Mouse (Mus musculus) forebrain, embryonic 14.5 days (tissue): Measurements from ENCODE around the gene Cbln3. TPM values are rescaled to one million over a fixed set of nuclear protein-coding genes. Genes with fewer than 3 reads are reported as not detected.

Experiments used
- ATAC-seq: fragments of 200-750 bp; cut with Nextera tagmentation; 2 replicates; pipeline ENCODE4 v1.8.0; 2017; ENCODE audit warnings: mild to moderate bottlenecking, moderate library complexity
- DNase-seq: peaks from one replicate; pipeline ENCODE4 v3.0.0-alpha.2; 2015; ENCODE audit warnings: low spot score
- H3K27ac ChIP-seq: fragments of 300-500 bp; sonication (generic); 2 replicates; pipeline ENCODE4 v1.5.1; 2014; ENCODE audit warnings: low read depth, mild to moderate bottlenecking, control low read depth, low read length, moderate library complexity
- H3K27me3 ChIP-seq: fragments of 300-500 bp; sonication (generic); replicated peaks from 2 replicates; pipeline ENCODE4 v1.6.1; 2014; ENCODE audit warnings: low read length, control low read depth, mixed read lengths; ENCODE audit not compliant: control insufficient read depth, insufficient read depth
- H3K36me3 ChIP-seq: fragments of 300-500 bp; sonication (generic); 2 replicates; pipeline ENCODE4 v1.6.1; 2014; ENCODE audit warnings: low read length, control low read depth; ENCODE audit not compliant: control insufficient read depth, insufficient read depth
- H3K4me1 ChIP-seq: fragments of 300-500 bp; sonication (generic); 2 replicates; pipeline ENCODE4 v1.6.1; 2014; ENCODE audit warnings: antibody characterized with exemption, low read length, control low read depth; ENCODE audit not compliant: control insufficient read depth, insufficient read depth
- H3K4me2 ChIP-seq: fragments of 300-500 bp; sonication (generic); 2 replicates; pipeline ENCODE4 v1.6.1; 2014; ENCODE audit warnings: mild to moderate bottlenecking, control low read depth, low read length
- H3K4me3 ChIP-seq: fragments of 300-500 bp; sonication (generic); 2 replicates; pipeline ENCODE4 v1.5.1; 2014; ENCODE audit warnings: low read depth, low read length, control low read depth
- H3K9ac ChIP-seq: fragments of 300-500 bp; sonication (generic); 2 replicates; pipeline ENCODE4 v1.6.1; 2014; ENCODE audit warnings: mild to moderate bottlenecking, low read length, control low read depth, moderate library complexity
- H3K9me3 ChIP-seq: fragments of 300-500 bp; sonication (generic); replicated peaks from 2 replicates; pipeline ENCODE4 v1.6.1; 2016; ENCODE audit warnings: low read length, control low read depth, mixed read lengths; ENCODE audit not compliant: control insufficient read depth
- WGBS: fragments of 180-500 bp; shearing (Covaris S2); extraction: QIAGEN DNeasy Blood & Tissue Kit; methylation state at CpG from one replicate; pipeline ENCODE4 v1.1.7; 2014; 5-methylcytosine and 5-hydroxymethylcytosine counted together
- polyA plus RNA-seq: library from polyadenylated mRNA; unstranded; fragments of >200 nt; fragmentation: Nextera tagmentation; extraction: Ambion mirVana; gene quantifications from 2 replicates; pipeline ENCODE4 v1.2.1, GENCODE M21; 2014

Gene Cbln3
- polyA plus RNA-seq, 1 experiment from 2014 or later, result 0.27 TPM

DNA sequence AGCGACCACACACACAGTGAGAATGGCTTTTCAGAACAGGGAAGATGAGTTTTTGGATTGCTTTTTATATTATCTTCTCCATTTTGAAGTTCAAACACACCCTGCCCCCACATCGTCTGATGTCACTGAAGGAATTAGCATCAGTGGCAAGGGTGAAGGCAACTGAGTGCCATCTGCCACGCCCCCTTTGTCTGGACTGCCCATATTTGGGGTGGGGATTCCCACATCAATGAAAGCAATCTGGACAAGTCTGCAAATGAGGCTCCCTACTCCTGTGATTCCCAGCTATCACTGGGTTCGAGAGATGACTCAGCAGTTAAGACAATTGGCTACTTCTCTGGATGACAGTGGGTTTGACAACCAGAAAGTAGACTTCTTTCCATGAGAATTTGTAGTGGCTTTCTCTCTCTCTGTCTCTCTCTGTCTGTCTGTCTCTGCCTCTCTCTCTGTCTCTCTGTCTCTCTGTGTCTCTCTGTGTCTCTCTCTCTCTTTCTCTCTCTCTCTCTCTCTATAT lies 43.3 kb downstream of the Cbln3 start:
- no peak for DNase-seq
- Histone ChIP-seq H3K4me2 (no peak overlapping the region), H3K4me1 (no peaks in the 10 kb centered on the region), H3K27ac (no peak overlapping the region), H3K9me3 (no peaks in the 10 kb centered on the region), H3K27me3 (no peaks in the 10 kb centered on the region), H3K36me3 (no peaks in the 10 kb centered on the region), H3K4me3 (no peak overlapping the region), H3K9ac (no peak overlapping the region)
- ATAC-seq, result no peak
- WGBS, result 70% methylated on average over 4 of the region's 4 CpGs

- ATAC-seq, result no peak
Measured at GRCm38 (mm10) chr14:55838740-55839139, 45.5 kb downstream of the Cbln3 start.

GRCm38 (mm10) chr14:55838312-55838711 lies 45.9 kb downstream of the Cbln3 start:
- no peaks in the 10 kb centered on the region for H3K4me1 ChIP-seq
- no peak overlapping the region for H3K27ac ChIP-seq
- ATAC-seq, result no peak
- no peak overlapping the region for H3K9ac ChIP-seq
- no peaks in the 10 kb centered on the region for H3K9me3 ChIP-seq
- H3K36me3 ChIP-seq, result no peaks in the 10 kb centered on the region
- no peak overlapping the region for H3K4me3 ChIP-seq
- WGBS, result 82% methylated on average over 5 of the region's 5 CpGs
- no peaks in the 10 kb centered on the region for H3K27me3 ChIP-seq
- no peak overlapping the region for H3K4me2 ChIP-seq
- no peak for DNase-seq

More at GRCm38 (mm10) chr14:55838740-55839139, 45.5 kb downstream of the Cbln3 start:
- Histone ChIP-seq H3K4me3 (no peak overlapping the region), H3K9ac (no peak overlapping the region), H3K9me3 (no peaks in the 10 kb centered on the region), H3K4me1 (no peaks in the 10 kb centered on the region), H3K27ac (no peak overlapping the region), H3K36me3 (no peaks in the 10 kb centered on the region), H3K27me3 (no peaks in the 10 kb centered on the region), H3K4me2 (no peak overlapping the region)
- WGBS, result 88% methylated on average over 4 of the region's 4 CpGs
- no peak for DNase-seq

DNA sequence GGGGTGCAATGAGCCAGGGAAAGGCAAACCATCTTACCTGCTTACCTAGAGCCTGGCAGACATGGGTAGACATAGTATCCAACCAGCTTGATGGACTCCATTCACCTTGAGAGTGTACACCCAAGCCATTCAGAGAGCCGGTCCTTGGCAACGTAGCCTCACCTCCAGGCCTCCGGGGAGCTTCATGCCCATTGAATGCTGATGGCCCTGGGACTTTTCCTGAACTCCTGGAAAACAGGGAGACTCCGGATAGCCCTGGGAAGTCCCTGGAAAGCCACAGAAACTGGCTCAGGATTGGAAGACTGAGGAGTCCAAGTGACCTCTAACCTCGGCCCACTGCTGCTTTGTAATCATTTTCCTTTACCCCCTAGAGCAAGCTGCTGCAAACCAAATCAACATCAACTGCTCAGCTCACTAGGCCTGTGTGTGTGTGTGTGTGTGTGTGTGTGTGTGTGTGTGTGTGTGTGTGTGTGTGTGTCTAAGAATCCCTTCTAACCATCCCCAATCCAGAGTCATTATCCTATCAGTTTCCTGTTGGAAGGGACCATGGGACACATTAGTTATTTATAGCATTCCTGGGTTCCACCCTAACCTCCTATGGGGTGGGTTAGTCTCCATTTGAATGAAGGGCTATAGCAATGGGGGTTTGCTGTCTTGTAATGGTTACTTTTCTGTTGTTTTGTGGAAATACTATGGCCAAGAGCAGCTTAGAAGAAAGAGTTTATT lies 49.2 kb downstream of the Cbln3 start:
- no peak for ATAC-seq
- Histone ChIP-seq H3K9ac (no peak overlapping the region), H3K27me3 (no peaks in the 10 kb centered on the region), H3K36me3 (no peaks in the 10 kb centered on the region), H3K27ac (no peak overlapping the region), H3K4me1 (no peaks in the 10 kb centered on the region), H3K9me3 (no peaks in the 10 kb centered on the region), H3K4me3 (no peak overlapping the region), H3K4me2 (no peak overlapping the region)
- 72% methylated on average over 5 of the region's 5 CpGs for WGBS
- DNase-seq, result no peak

DNA sequence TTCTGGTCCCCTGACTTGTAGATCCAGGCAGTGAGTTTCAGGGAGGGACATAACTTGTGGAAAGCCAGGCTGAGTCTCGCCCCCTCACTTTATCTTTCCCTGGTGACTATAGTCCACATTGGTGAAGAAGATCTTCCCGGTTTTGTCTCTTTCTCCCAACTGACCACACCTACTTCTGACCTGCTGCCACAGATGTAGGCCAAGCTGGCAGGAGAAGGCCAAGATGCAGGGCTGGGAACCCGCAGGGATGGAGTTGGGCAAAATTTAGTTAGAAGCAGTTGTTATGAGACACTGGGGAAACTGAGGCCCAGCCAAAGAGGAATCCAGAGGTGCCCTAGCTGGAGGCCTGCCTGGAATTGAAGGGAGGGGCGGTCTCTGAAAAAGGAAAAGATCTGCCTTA lies 51.1 kb downstream of the Cbln3 start:
- no peak overlapping the region for H3K4me3 ChIP-seq
- no peak overlapping the region for H3K9ac ChIP-seq
- H3K36me3 ChIP-seq, result no peaks in the 10 kb centered on the region
- H3K27me3 ChIP-seq, result no peaks in the 10 kb centered on the region
- H3K4me1 ChIP-seq, result no peaks in the 10 kb centered on the region
- WGBS, result 86% methylated on average over 4 of the region's 4 CpGs
- H3K27ac ChIP-seq, result no peak overlapping the region
- H3K9me3 ChIP-seq, result no peaks in the 10 kb centered on the region
- DNase-seq (no peak), ATAC-seq (no peak)
- H3K4me2 ChIP-seq, result no peak overlapping the region

DNA sequence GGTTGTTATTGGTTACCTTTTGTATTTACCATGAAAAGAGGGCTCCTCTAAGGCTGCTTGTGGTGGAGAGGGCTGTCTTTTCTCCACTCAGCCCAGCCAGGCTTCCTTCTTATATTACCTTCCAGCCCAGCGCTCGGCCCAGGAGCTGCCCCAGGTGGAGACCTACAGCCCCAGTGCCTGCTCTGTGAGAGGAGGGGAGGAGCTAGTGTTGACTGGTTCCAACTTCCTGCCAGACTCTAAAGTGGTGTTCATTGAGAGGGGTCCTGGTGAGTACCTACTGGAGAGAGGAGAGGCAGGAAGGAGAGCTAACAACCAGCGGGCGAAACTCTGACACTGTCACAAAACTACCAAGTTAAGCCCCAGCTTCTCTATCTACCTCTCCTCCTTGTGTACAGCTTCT lies 53.9 kb downstream of the Cbln3 start:
- H3K27me3 ChIP-seq, result 0 out of 2 replicates have a peak, but pooled peaks cover 3% of the 10 kb centered on the region
- 84% methylated on average over 4 of the region's 4 CpGs for WGBS
- ATAC-seq, result no peak

DNA sequence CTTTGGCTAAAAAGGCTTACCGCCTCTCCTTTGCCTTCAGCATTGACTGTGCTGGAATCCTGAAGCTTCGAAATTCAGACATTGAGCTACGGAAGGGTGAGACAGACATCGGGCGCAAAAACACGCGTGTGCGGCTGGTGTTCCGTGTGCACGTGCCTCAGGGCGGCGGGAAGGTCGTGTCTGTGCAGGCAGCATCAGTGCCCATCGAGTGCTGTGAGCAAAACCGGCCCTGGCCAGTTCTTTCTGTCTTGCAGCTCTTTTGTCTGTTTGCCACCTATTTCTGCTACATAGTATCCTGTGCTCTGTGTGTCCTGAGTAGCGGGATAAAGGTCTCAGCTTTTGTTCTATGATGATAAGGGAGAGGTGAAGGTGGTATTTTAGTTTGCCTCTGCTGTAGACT lies 54.3 kb downstream of the Cbln3 start:
- Histone ChIP-seq H3K9me3 (no peaks in the 10 kb centered on the region), H3K4me1 (peaks cover 14% of the 10 kb centered on the region), H3K4me3 (no peak overlapping the region), H3K27me3 (0 out of 2 replicates have a peak, but pooled peaks cover 3% of the 10 kb centered on the region), H3K4me2 (no peak overlapping the region), H3K36me3 (no peaks in the 10 kb centered on the region), H3K9ac (no peak overlapping the region), H3K27ac (no peak overlapping the region)
- WGBS, result 90% methylated on average over 16 of the region's 16 CpGs
- ATAC-seq (no peak), DNase-seq (no peak)

More for the DNA sequence above, 53.9 kb downstream of the Cbln3 start:
- Histone ChIP-seq H3K4me1 (peaks cover 9% of the 10 kb centered on the region), H3K27ac (no peak overlapping the region), H3K4me3 (no peak overlapping the region), H3K9me3 (no peaks in the 10 kb centered on the region), H3K4me2 (no peak overlapping the region), H3K9ac (no peak overlapping the region), H3K36me3 (no peaks in the 10 kb centered on the region)
- no peak for DNase-seq

Other genes starting within 250 kb of the Cbln3 start
- gene Ipo4, start 248.4 kb downstream of the Cbln3 start, polyA plus RNA-seq, result 80.8 and 82.5 TPM in 2 replicates
- 1.8 and 3.4 TPM in 2 replicates for gene Gm49378, start 246.5 kb downstream of the Cbln3 start, polyA plus RNA-seq
- gene Tm9sf1, start 240.6 kb downstream of the Cbln3 start, polyA plus RNA-seq, result 56.5 and 57.5 TPM in 2 replicates
- gene Tssk4, start 234.2 kb downstream of the Cbln3 start, polyA plus RNA-seq, result 0.17 and 0.20 TPM in 2 replicates
- gene Mdp1, start 223.9 kb downstream of the Cbln3 start, polyA plus RNA-seq, result 62.7 and 64.4 TPM in 2 replicates
- 48.7 and 49.6 TPM in 2 replicates for gene Gmpr2, start 212.5 kb downstream of the Cbln3 start, polyA plus RNA-seq
- 622 and 707 TPM in 2 replicates for gene Nedd8, start 212.3 kb downstream of the Cbln3 start, polyA plus RNA-seq
- 30.6 and 37.5 TPM in 2 replicates for gene Tinf2, start 202.6 kb downstream of the Cbln3 start, polyA plus RNA-seq
- 0.10 and 0.12 TPM in 2 replicates for gene Tgm1, start 170.5 kb downstream of the Cbln3 start, polyA plus RNA-seq
- gene Rabggta, start 162.1 kb downstream of the Cbln3 start, polyA plus RNA-seq, result 34.2 and 38.3 TPM in 2 replicates
- 83.8 and 84.4 TPM in 2 replicates for gene Dhrs1, start 138.7 kb downstream of the Cbln3 start, polyA plus RNA-seq
- gene Nop9, start 138.7 kb downstream of the Cbln3 start, polyA plus RNA-seq, result 36.3 and 36.6 TPM in 2 replicates
- 0.14 TPM in 1 of 2 replicates, not detected in the other for gene Cideb, start 125.9 kb downstream of the Cbln3 start, polyA plus RNA-seq
- gene Ltb4r2, start 123.0 kb downstream of the Cbln3 start, polyA plus RNA-seq, result 0.07 and 0.14 TPM in 2 replicates
- 0.28 TPM in 1 of 2 replicates, not detected in the other for gene Ltb4r1, start 118.4 kb downstream of the Cbln3 start, polyA plus RNA-seq
- 1.9 and 3.3 TPM in 2 replicates for gene Adcy4, start 100.3 kb downstream of the Cbln3 start, polyA plus RNA-seq
- gene Ripk3, start 95.5 kb downstream of the Cbln3 start, polyA plus RNA-seq, result 2.4 and 4.1 TPM in 2 replicates
- 8.3 and 9.1 TPM in 2 replicates for gene Nfatc4, start 61.2 kb downstream of the Cbln3 start, polyA plus RNA-seq
- gene Nynrin, start 30.4 kb downstream of the Cbln3 start, polyA plus RNA-seq, result 6.2 and 7.4 TPM in 2 replicates
- 4.6 and 5.4 TPM in 2 replicates for gene Khnyn, start 555 bp upstream of the Cbln3 start, polyA plus RNA-seq
- 99.0 and 110 TPM in 2 replicates for gene Sdr39u1, start 15.9 kb upstream of the Cbln3 start, polyA plus RNA-seq
- gene Cma1, start 60.3 kb upstream of the Cbln3 start, polyA plus RNA-seq, result 0.27 and 0.35 TPM in 2 replicates
- not detected in 2 replicates for gene Cma2, start 66.6 kb upstream of the Cbln3 start, polyA plus RNA-seq
- gene Mcpt1, start 133.6 kb upstream of the Cbln3 start, polyA plus RNA-seq, result not detected in 2 replicates
- gene Mcpt9, start 146.1 kb upstream of the Cbln3 start, polyA plus RNA-seq, result not detected in 2 replicates
- gene Mcpt2, start 157.6 kb upstream of the Cbln3 start, polyA plus RNA-seq, result not detected in 2 replicates
- gene Mcpt4, start 177.9 kb upstream of the Cbln3 start, polyA plus RNA-seq, result not detected in 2 replicates
- gene Mcpt8, start 200.9 kb upstream of the Cbln3 start, polyA plus RNA-seq, result 0.22 TPM in 1 of 2 replicates, not detected in the other
- gene Ctsg, start 218.2 kb upstream of the Cbln3 start, polyA plus RNA-seq, result not detected in 2 replicates
- not detected in 2 replicates for gene Gzme, start 236.2 kb upstream of the Cbln3 start, polyA plus RNA-seq
- not detected in 2 replicates for gene Gzmd, start 248.2 kb upstream of the Cbln3 start, polyA plus RNA-seq